Mouse (Mus musculus) lung, postnatal 10 days (tissue): Measurements from ENCODE around the gene Ccdc90b.

Experiments
- DNase-seq: peaks from one replicate; pipeline ENCODE4 v3.0.0; 2021

Gene Ccdc90b

GRCm38 (mm10) chr7:92560986-92561876 is at the start of gene Ccdc90b:
Gene Ccdc90b (plus strand): TSS chr7:92561149.
- DNase-seq = peak; percentile 93

DNA sequence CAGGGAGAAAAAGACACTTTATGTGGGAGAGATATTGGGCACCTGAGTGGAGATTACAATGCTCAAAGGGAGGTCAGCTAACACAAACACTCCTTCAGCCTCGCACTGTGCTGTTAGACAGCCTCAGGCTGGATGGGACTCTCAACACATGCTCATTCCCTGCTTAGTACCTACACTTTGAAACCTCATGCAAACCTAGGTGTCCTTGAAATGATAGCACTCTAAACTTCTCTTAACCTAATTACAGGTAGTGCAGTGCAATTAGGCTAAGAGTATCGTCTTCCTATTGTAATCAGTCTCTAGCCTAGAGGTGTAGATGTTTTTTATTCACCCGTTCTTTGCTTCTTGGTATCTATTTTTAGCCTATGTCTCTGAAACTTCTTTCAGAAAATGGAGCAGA is 40.6 kb upstream of the Ccdc90b start:
- no peak for DNase-seq

- no peak for DNase-seq
Observed at GRCm38 (mm10) chr7:92520820-92521219, 40.1 kb upstream of the Ccdc90b start.

DNA sequence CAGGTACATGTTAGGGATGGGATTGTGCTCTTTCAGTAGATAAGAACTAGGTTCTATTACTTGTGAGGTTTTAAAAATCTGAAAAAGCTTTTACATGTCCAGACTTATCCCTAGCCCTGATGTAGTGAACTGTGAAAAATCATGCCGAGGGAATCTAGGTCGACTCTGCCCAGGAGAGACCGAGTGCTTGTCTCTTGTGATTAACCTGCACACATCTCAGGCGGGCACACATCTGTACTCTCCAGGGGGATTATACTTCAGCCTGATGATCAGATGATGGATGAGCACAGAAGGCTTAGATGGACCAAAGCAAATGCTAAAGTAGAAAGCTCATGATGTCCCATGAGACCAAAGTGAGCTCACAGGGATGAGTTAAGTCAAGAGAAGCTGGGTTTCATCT is 31.7 kb upstream of the Ccdc90b start:
- DNase-seq = no peak

GRCm38 (mm10) chr7:92532351-92533036 is 28.5 kb upstream of the Ccdc90b start:
- no peak for DNase-seq

GRCm38 (mm10) chr7:92546763-92547162 is 14.2 kb upstream of the Ccdc90b start:
- DNase-seq = no peak

DNA sequence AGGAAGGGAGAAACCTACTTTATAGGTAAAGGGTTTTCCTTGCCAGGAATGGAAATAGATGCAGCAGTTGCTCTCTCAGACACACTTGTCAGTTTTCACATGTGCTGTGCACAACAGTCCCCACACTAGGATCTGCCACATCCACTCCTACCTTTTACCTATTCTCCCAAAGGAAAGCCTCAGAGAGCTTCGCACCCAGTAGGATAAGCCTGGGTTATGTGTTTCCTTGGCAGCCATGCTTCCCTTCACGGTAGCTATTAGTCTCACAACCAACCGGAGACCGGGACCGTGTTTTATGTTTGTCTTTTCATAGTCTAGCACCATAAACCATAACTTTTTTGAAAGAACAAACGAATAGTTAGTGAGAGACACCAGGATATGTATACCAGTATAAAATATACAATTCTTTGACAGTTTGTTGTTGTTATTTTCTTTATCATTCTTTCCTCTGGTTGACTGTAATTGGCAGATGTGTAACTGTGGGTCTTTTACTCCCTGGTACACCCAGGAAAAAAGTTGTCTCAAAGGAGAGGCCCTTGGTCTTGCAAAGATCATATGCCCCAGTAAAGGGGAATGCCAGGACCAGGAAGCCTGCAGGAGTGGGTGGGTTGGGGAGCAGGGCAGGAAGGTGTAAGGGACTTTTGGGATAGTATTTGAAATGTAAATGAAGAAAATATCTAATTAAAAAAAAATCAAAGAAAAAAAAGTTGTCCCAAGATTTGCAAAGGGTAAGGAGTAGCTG is 10.5 kb upstream of the Ccdc90b start:
- no peak for DNase-seq

- DNase-seq = peak; percentile 16
Observed at GRCm38 (mm10) chr7:92550990-92551392, 10.0 kb upstream of the Ccdc90b start.

- DNase-seq = no peak
Observed at GRCm38 (mm10) chr7:92558744-92559143, 2.2 kb upstream of the Ccdc90b start.

DNA sequence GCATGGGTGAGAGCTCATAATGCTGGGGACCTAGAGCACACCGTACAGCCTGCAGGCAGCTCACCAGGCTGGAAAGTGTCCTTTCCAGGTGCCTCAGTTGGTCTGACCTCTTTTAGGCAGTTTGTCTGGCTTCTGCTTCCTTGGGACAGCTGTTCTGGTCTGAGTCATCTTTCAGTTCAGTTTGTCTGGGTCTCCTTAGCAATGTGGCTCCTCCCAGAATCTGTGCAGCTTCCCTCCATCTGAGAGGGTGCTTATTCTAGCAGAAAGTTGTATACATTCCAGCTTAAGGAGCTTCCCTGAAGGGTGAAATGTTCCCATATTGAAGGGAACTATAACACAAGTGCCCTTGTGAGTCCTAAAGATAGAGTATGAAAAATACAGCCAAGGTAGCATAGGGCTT is 5.8 kb downstream of the Ccdc90b start:
- no peak for DNase-seq

DNA sequence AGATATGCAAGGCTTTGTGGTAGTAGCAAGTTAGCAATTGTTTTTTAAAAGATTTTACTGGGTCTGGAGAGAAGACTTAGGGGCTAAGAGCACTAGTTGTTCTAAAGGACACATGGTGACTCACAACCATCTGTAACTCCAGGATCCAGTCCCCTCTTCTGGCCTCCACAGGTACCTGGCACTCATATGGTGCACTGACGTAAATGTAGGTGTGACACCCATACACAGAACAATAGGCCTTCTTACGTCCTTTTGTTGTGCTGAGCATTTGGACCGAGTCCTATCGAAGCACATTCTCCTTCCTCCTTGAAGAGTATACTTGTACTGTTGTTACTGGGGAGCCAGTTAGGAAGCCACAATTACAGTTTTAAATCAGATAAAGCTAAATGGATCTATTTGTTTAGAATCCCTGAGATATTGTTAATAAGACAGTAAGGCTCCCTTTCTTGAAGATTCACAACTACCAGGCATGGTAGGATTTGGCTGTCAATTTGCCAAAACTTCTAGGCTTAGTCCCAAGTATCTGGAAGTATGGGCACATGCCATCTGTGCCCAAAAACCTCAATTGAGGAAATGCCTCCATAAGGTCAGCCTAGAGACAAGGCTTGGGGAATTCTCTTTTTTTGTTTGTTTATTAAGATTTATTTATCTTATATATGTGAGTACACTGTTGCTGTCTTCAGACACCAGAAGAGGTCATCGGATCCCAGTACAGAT is 19.7 kb downstream of the Ccdc90b start:
- no peak for DNase-seq

GRCm38 (mm10) chr7:92583567-92583966 is 22.6 kb downstream of the Ccdc90b start:
- DNase-seq = no peak

DNA sequence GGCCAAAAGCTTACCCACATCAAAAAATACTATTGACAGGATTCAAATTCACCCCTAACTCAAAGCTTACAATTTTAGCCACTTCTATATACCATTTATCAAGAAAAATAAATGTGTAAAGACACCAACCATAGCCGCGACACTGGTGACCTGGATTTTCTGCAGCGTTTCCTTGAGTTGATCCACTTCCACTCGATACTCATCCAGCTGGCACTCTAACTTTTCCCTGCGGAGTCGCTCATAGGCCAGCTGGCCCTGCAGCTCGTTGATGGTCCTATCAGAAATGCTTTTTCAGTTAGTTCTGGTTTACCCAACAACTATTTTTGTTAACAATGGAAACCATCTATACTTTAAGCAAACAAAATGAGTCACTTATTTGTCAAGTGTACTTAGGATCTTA is 29.0 kb downstream of the Ccdc90b start:
- no peak for DNase-seq

- no peak for DNase-seq
Observed at GRCm38 (mm10) chr7:92590842-92591241, 29.9 kb downstream of the Ccdc90b start.

- no peak for DNase-seq
Observed at GRCm38 (mm10) chr7:92604961-92605360, 44.0 kb downstream of the Ccdc90b start.

- DNase-seq = no peak
Observed at GRCm38 (mm10) chr7:92610830-92611229, 49.9 kb downstream of the Ccdc90b start.

DNA sequence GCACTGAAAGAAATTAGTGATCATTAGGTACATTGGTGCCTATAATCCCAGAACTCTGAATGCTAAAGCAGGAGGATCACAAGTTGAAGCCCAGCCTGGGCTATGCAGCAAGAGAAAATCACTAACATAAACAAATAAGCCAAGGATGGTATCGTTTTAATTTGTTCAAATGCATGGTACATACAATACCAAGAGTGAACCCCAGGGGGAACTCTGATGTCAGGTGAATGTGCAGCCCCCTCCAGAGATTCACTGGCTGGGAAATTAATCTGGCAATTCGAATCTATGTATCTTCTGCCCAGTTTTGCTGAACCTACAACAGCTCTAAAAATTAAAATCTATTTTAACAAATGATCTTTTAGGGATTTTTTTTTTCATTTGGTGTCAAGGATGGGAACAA is 63.5 kb downstream of the Ccdc90b start:
- DNase-seq = no peak

DNA sequence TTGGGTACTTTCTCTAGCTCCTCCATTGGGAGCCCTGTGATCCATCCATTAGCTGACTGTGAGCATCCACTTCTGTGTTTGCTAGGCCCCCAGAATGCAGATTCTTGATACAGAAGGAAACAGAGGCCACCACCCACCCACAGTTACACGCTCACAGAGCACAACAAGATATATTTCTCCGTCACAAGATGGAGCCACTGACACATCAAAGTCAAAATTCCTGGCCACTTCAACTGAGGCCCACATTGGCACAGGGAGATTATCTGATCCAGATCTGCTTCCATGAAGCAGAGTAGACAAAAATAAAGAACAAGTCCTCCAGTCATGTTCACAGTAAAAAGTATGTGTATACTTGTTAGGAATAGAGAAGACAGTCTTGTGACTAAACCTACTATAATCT is 69.2 kb downstream of the Ccdc90b start:
- DNase-seq = peak; percentile 42
